Mouse (Mus musculus): ENCODE results near the gene Gm10160. TPM values are rescaled to one million over a fixed set of nuclear protein-coding genes. Genes with fewer than 3 reads are reported as not detected.

Gm10160 gene
- not detected in 2 replicates for polyA plus RNA-seq (2015; fragmentation: Nextera tagmentation; extraction: Ambion mirVana)

DNA sequence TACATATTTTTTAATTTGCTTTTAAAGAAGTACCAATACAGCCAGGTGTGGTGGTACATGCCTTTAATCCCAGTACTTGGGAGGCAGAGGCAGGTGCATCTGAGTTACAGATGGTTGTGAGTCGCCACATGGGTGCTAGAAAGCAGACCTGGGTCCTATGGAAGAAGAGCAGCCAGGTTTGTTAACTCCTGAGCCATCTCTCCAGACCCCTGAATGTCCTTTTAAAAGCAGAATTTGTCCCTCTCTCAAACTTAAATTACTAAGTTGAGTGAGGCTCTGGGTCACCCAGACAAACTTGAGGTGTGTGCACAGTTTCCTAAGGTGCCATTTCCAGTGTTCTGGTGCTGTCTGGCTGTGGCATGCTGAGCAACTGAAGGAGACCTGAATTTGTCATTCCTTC, at the start of gene Gm10160:
Gene Gm10160, minus strand, starts transcription at position 101 of the 400 bp plus-strand sequence.
- Histone ChIP-seq H3K4me2 (no peak within 1 kb of the TSS), H3K9ac (no peak within 1 kb of the TSS), H3K27ac (no peak within 1 kb of the TSS; the same call in 1 of the 2 replicates), H3K36me3 (ENCODE audit: poor library complexity, severe bottlenecking) (no peaks in the 10 kb centered on the region), H3K27me3 (peaks cover 32% of the 10 kb centered on the region), H3K4me3 (no peak within 1 kb of the TSS), H3K9me3 (replicated peaks) (no peaks in the 10 kb centered on the region), H3K4me1 (peaks cover 26% of the 10 kb centered on the region)
- WGBS, result 81% methylated on average over 1 of the region's 1 CpGs
- no peak for ATAC-seq

DNA sequence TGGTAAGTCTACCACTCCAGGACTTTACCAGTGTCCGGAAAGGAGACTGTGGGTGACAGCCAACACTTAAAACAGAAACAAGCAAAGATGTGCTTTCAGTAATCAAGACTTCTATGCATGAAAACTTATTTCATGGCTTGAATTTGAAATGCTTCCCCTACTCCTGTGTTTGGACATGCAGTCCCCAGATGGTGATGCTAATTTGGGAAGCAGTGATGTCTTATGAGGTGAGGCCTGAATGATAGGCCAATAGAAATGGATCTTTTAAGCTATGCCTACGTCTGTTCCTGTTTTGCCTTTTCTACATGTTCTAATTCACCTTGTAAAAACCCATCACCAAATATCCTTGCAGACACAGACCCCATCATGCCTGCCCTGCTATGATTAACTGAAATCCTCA, 49.3 kb upstream of the Gm10160 start:
- H3K27me3 ChIP-seq, result no peaks in the 10 kb centered on the region
- H3K9me3 ChIP-seq (replicated peaks), result no peaks in the 10 kb centered on the region
- no peak overlapping the region for H3K4me3 ChIP-seq
- no peak overlapping the region for H3K9ac ChIP-seq
- no peak for ATAC-seq
- WGBS, result 93% methylated on average over 2 of the region's 2 CpGs
- H3K4me2 ChIP-seq, result no peak overlapping the region
- 0 out of 2 replicates have a peak, but pooled peaks cover 5% of the 10 kb centered on the region for H3K36me3 ChIP-seq (ENCODE audit: poor library complexity, severe bottlenecking)
- 0 out of 2 replicates have a peak, but pooled peaks cover 4% of the 10 kb centered on the region for H3K4me1 ChIP-seq
- H3K27ac ChIP-seq, result no peak overlapping the region

DNA sequence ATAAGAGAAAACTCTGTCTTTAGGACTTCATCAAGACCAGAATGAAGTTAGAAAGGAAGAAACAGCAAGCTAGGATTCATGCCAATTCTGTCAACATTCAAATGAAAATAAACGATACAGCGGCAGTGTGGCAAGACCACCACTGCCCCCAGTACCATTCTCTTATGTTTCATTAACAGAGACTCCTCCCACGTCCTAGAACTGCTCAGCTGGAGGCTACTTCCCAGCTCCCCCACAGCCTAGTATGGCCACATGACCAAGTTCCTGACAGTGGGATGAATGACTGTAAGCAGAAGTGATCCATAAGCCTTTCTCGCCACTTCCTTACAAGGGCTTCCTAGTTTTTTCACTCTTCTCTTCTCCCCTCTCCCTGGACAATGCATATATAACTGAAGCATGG, 48.5 kb upstream of the Gm10160 start:
- Histone ChIP-seq H3K4me3 (no peak overlapping the region), H3K9ac (no peak overlapping the region), H3K4me2 (no peak overlapping the region), H3K4me1 (0 out of 2 replicates have a peak, but pooled peaks cover 4% of the 10 kb centered on the region), H3K9me3 (replicated peaks) (no peaks in the 10 kb centered on the region), H3K27ac (no peak overlapping the region), H3K27me3 (no peaks in the 10 kb centered on the region), H3K36me3 (ENCODE audit: poor library complexity, severe bottlenecking) (peaks cover 10% of the 10 kb centered on the region)
- WGBS, result 63% methylated on average over 4 of the region's 4 CpGs
- no peak for ATAC-seq

DNA sequence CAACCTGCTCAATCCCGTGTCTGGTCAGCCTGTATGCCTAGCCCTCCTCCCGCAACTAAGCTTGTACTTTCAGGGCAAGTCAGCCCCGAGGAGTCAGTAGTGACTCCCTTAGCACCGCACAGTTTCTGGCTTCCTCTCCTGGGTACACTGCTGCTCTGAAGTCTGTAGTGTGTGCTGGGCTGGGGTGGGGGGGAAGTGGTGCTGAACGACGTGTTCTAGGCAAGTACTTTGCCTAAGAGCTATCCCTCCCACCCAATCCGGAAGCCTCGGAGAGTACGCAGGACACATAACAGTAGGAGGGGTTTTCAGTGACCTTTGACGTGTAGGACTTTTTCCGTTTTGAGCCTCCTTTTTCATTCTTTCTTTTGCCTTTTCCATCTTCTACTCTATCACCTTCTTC, 43.8 kb upstream of the Gm10160 start:
- Histone ChIP-seq H3K36me3 (ENCODE audit: poor library complexity, severe bottlenecking) (peaks cover 27% of the 10 kb centered on the region), H3K4me3 (no peak overlapping the region), H3K9me3 (replicated peaks) (no peaks in the 10 kb centered on the region), H3K27me3 (no peaks in the 10 kb centered on the region), H3K4me2 (no peak overlapping the region), H3K4me1 (0 out of 2 replicates have a peak, but pooled peaks cover 3% of the 10 kb centered on the region), H3K9ac (no peak overlapping the region), H3K27ac (no peak overlapping the region)
- no peak for ATAC-seq
- 89% methylated on average over 11 of the region's 11 CpGs for WGBS

DNA sequence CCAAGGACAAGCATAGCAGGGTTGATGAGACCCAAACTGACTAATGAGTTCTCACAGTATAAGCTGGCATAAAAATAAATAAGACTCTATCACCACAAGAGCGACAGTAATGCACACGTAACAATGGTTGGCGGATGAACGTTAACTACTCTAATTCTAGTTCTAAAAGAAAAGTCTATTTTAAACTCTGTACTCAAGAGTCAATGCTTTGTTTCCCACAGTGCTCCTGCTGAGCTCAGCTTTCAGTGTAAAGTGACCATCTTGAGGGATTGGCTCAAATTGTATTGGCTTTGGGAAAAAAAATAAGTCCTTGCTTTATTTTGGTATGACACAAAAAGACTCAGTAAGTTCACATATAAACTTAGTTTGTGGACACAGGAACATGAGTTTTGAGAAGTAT, 29.5 kb upstream of the Gm10160 start:
- no peak overlapping the region for H3K4me2 ChIP-seq
- no peaks in the 10 kb centered on the region for H3K27me3 ChIP-seq
- no peak overlapping the region for H3K9ac ChIP-seq
- no peaks in the 10 kb centered on the region for H3K4me1 ChIP-seq
- H3K9me3 ChIP-seq (replicated peaks), result no peaks in the 10 kb centered on the region
- ATAC-seq, result no peak
- no peak overlapping the region for H3K27ac ChIP-seq
- peaks cover 12% of the 10 kb centered on the region for H3K36me3 ChIP-seq (ENCODE audit: poor library complexity, severe bottlenecking)
- WGBS, result 53% methylated on average over 4 of the region's 4 CpGs
- H3K4me3 ChIP-seq, result no peak overlapping the region

DNA sequence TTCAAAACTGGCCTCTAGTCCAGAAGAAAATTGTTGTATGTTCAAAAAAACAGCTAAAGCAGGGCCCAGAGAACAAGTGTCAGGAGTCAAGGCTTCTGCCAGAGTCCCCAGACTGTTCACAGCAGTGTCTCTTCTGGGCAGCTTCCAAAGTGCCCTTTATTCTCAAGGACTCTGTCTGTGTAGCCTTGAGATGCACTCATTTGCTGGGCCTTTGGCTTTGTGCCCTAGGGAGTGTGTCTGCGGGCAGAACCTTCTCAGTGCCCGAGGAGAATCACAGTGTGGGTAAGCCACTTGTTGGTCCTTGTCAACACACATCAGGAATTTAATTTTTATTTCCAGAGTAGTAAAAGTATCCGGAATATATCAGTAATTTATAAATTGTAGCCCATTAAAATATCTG, 26.0 kb upstream of the Gm10160 start:
- no peak overlapping the region for H3K9ac ChIP-seq
- ATAC-seq, result no peak
- H3K27me3 ChIP-seq, result no peaks in the 10 kb centered on the region
- H3K4me3 ChIP-seq, result no peak overlapping the region
- H3K27ac ChIP-seq, result no peak overlapping the region
- no peak overlapping the region for H3K4me2 ChIP-seq
- H3K36me3 ChIP-seq (ENCODE audit: poor library complexity, severe bottlenecking), result peaks cover 10% of the 10 kb centered on the region
- 71% methylated on average over 3 of the region's 3 CpGs for WGBS
- no peaks in the 10 kb centered on the region for H3K4me1 ChIP-seq
- no peaks in the 10 kb centered on the region for H3K9me3 ChIP-seq (replicated peaks)

DNA sequence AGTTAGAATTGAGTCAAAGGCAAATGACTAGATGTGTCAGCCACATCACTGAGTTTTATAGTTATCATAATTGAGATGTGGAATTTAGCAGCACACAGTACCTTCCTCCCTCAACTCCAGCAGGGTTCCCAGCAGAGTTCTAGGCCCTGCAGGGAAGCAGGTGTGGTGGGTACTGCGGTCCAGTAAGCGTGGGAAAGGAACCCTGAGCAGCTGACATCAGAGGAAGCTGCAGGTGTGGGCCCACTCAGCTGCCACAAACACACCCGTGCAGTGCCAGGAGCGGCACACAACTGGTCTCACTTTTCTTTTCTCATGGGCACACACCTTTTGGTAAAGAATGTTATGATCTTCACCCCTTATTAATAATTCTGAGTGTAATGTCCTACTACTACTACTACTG, 25.2 kb upstream of the Gm10160 start:
- no peak overlapping the region for H3K27ac ChIP-seq
- WGBS, result 84% methylated on average over 4 of the region's 4 CpGs
- ATAC-seq, result no peak

DNA sequence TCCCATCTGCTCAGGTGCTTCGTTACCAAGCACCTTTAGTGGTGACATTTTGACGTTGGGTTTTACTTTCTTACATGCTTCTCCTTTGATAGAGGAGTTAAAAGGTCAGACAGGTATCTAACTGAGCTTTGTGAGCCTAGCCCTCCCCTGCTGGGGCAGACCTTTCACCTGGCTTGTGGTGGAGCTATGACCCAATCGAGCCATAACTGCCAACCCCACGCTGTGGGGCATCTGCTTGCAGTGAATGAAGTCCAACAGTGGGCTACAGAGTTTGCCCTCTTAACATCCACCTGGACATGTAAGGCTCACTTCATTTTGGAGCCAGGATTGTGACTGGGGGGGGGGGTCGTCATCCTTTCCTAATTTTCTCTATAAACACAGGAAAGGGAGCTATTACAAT, 24.7 kb upstream of the Gm10160 start:
- WGBS, result 88% methylated on average over 5 of the region's 5 CpGs
- ATAC-seq, result no peak
- no peak overlapping the region for H3K27ac ChIP-seq

More for the DNA sequence above, 25.2 kb upstream of the Gm10160 start:
- Histone ChIP-seq H3K36me3 (ENCODE audit: poor library complexity, severe bottlenecking) (0 out of 2 replicates have a peak, but pooled peaks cover 5% of the 10 kb centered on the region), H3K9ac (no peak overlapping the region), H3K4me2 (no peak overlapping the region), H3K4me1 (no peaks in the 10 kb centered on the region), H3K9me3 (replicated peaks) (no peaks in the 10 kb centered on the region), H3K27me3 (no peaks in the 10 kb centered on the region), H3K4me3 (no peak overlapping the region)

DNA sequence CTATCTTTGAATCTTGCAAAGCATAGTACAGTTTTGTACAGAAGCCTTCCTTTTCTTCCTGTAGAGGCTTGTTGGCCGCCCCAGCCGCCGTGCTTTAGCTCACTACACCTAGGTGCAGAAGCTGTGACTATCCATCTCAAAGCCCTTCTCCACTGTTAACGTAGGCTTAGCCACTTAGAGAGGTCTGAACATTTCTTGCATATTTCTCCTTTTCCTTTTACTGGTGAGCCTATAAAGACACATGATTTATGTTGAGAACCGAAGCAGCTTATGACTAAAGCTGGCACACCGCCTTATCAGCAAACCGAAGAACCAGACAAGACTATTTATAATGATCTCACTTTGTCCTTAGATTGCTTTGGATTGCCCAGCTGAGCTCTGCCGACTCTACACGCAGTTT, 19.8 kb upstream of the Gm10160 start:
- no peak for ATAC-seq
- H3K27ac ChIP-seq, result no peak overlapping the region
- no peaks in the 10 kb centered on the region for H3K9me3 ChIP-seq (replicated peaks)
- 0 out of 2 replicates have a peak, but pooled peaks cover 5% of the 10 kb centered on the region for H3K4me1 ChIP-seq
- H3K4me2 ChIP-seq, result no peak overlapping the region
- H3K27me3 ChIP-seq, result no peaks in the 10 kb centered on the region
- no peak overlapping the region for H3K4me3 ChIP-seq
- WGBS, result 93% methylated on average over 9 of the region's 9 CpGs
- 0 out of 2 replicates have a peak, but pooled peaks cover 5% of the 10 kb centered on the region for H3K36me3 ChIP-seq (ENCODE audit: poor library complexity, severe bottlenecking)
- H3K9ac ChIP-seq, result no peak overlapping the region

More for the DNA sequence above, 24.7 kb upstream of the Gm10160 start:
- Histone ChIP-seq H3K4me2 (no peak overlapping the region), H3K9ac (no peak overlapping the region), H3K4me3 (no peak overlapping the region), H3K36me3 (ENCODE audit: poor library complexity, severe bottlenecking) (0 out of 2 replicates have a peak, but pooled peaks cover 5% of the 10 kb centered on the region), H3K4me1 (no peaks in the 10 kb centered on the region), H3K9me3 (replicated peaks) (no peaks in the 10 kb centered on the region), H3K27me3 (no peaks in the 10 kb centered on the region)

DNA sequence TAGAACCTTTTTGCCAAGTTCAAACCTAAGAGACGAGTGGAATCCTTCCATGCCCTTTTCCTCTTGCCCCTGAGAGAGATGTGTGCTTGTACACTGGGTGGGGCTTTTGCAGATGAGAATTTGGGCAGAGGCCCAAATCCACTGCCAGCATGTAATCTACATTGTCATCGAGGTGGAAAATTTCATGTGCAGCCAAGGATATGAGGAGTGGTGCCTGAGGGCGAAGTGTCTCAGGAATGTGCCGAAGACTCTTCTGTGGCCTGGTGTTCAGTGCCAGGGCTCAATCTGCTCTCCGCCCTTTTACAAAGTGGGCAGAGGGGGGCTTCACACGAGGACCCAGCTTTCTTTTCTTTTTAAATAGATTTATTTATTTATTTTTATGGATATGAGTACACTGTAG, 19.0 kb upstream of the Gm10160 start:
- WGBS, result 70% methylated on average over 6 of the region's 6 CpGs
- Histone ChIP-seq H3K27ac (no peak overlapping the region), H3K36me3 (ENCODE audit: poor library complexity, severe bottlenecking) (0 out of 2 replicates have a peak, but pooled peaks cover 5% of the 10 kb centered on the region), H3K9me3 (replicated peaks) (no peaks in the 10 kb centered on the region), H3K4me1 (0 out of 2 replicates have a peak, but pooled peaks cover 5% of the 10 kb centered on the region), H3K27me3 (no peaks in the 10 kb centered on the region), H3K4me2 (no peak overlapping the region), H3K4me3 (no peak overlapping the region), H3K9ac (no peak overlapping the region)
- no peak for ATAC-seq

DNA sequence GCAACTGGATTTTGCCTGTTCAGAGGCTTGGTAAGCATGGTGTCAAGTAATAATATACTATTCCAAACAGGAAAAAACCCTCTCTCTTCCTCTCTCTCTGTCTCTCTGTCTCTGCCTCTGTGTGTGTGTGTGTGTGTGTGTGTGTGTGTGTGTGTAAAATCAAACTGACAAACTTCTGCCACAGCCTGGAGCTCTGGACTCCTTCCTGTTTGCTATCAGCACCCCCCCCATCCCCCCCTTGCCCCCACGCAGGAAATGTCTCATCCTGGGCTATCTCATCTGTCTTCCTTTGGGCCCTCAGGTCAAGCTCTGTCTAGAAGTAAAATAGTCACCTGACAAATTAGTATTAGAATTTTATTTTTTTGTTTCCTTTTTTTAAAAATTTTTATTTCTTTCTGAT, 18.2 kb upstream of the Gm10160 start:
- 79% methylated on average over 1 of the region's 1 CpGs for WGBS
- H3K36me3 ChIP-seq (ENCODE audit: poor library complexity, severe bottlenecking), result 0 out of 2 replicates have a peak, but pooled peaks cover 5% of the 10 kb centered on the region
- no peak overlapping the region for H3K4me3 ChIP-seq
- H3K9ac ChIP-seq, result no peak overlapping the region
- ATAC-seq, result no peak
- H3K27me3 ChIP-seq, result no peaks in the 10 kb centered on the region
- H3K4me2 ChIP-seq, result no peak overlapping the region
- H3K9me3 ChIP-seq (replicated peaks), result no peaks in the 10 kb centered on the region
- H3K4me1 ChIP-seq, result 0 out of 2 replicates have a peak, but pooled peaks cover 10% of the 10 kb centered on the region
- no peak overlapping the region for H3K27ac ChIP-seq

DNA sequence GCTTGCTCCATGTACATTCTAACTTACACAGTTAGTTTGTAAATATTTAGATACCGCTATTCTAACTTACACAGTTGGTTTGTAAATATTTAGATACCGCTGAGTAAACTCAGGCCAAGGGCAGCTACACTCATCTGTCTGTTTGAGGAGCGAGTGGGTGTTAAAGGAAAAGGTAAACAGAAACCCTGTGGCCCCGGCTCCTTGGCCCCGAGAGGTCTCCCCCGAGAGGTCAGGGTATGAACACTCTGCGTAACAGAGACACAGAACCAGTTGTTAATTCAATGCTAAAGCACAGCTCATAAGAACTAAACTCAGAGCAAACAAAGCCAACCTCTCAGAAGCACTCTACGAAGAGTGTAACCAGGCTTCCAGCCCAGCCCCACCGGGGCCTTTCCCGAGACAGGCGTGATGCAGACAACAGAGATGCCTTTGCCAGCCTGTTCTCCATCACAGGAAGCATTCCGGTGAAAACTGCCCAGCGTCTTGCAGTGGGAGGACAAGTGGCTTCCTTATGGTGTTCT, 17.0 kb upstream of the Gm10160 start:
- H3K36me3 ChIP-seq (ENCODE audit: poor library complexity, severe bottlenecking), result no peaks in the 10 kb centered on the region
- no peak for ATAC-seq
- peaks cover 19% of the 10 kb centered on the region for H3K4me1 ChIP-seq
- no peak overlapping the region for H3K9ac ChIP-seq
- no peak overlapping the region for H3K27ac ChIP-seq
- 89% methylated on average over 13 of the region's 13 CpGs for WGBS
- H3K27me3 ChIP-seq, result no peaks in the 10 kb centered on the region
- no peak overlapping the region for H3K4me3 ChIP-seq
- no peak overlapping the region for H3K4me2 ChIP-seq
- no peaks in the 10 kb centered on the region for H3K9me3 ChIP-seq (replicated peaks)

DNA sequence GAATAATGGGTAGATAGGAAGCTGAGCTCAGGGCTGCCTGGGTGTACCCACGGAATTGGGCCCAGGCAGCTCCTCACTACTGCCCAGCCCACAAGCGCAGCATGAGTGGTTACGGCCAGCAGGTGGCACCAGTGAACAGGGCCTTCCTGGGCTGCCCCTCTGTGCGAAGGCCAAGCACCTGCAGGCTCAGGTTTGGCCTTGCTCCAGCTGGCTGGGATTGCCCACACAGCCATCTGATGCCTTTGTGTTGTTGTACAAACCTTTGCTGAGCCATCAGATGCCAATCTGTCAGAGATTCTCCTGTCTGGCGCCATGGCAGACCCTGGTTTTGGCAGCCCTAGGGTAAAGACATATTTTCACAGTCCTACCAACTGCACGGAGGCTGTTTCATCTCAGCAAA, 12.6 kb upstream of the Gm10160 start:
- 16% methylated on average over 6 of the region's 6 CpGs for WGBS
- peak overlapping the region; percentile 35; the same call in 1 of the 2 replicates for H3K27ac ChIP-seq

More for the DNA sequence above, 12.6 kb upstream of the Gm10160 start:
- Histone ChIP-seq H3K9me3 (replicated peaks) (no peaks in the 10 kb centered on the region), H3K4me3 (no peak overlapping the region), H3K9ac (no peak overlapping the region), H3K36me3 (ENCODE audit: poor library complexity, severe bottlenecking) (no peaks in the 10 kb centered on the region; the same call in 1 of the 2 replicates), H3K27me3 (no peaks in the 10 kb centered on the region), H3K4me2 (no peak overlapping the region), H3K4me1 (peaks cover 14% of the 10 kb centered on the region)
- peak; percentile 89 for ATAC-seq
